Mouse (Mus musculus): Measurements from ENCODE around the gene Omg. TPM values are rescaled to one million over a fixed set of nuclear protein-coding genes. Genes with fewer than 3 reads are reported as not detected.

Omg gene
- polyA plus RNA-seq, 1 experiment, result 137 TPM

DNA sequence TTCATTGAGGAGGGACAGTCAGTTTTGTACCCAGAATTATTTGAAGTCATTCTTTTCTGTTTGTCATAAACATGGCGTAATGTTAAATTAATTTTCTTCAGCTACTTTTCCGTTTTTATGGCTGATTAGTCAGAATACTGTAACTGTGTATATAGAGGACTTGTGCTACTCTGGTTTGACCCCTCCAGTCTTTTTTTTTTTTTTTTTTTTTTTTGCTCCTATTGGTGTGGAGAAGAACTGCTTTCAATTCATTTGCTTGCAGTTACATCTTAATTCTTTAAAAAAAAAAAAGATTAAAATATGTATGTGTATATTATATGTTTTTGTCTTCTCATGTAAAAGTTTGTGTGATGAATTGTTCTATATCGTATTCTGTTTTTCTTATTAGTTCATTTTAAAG, 8.1 kb upstream of the Omg start:
- H3K4me1 ChIP-seq (ENCODE audit: control insufficient read depth, insufficient read depth, low read length), result peaks cover 7% of the 10 kb centered on the region

DNA sequence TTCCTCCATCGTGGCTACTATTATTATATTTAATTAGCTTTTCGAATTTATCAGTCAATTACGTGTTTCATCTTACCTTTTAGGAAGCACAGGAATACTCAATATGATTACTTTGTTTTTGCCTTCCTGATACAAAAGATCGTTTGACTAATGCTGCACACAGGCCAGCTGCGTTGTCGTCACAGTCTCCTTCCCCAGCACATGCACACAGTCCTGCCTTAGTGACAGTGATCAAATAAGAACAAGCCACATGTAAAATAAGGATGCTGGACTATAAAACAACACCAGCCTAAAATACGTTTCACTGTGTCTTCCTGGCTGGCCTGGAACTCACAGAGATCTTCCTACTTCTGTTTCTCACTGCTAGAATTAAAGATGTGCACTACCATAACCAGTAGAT, 622 bp upstream of the Omg start:
- Histone ChIP-seq H3K27me3 (ENCODE audit: control insufficient read depth, insufficient read depth, low read length) (no peaks in the 10 kb centered on the region), H3K27ac (ENCODE audit: insufficient read depth, low read length) (no peak overlapping the region), H3K4me1 (ENCODE audit: control insufficient read depth, insufficient read depth, low read length) (no peaks in the 10 kb centered on the region), H3K4me3 (replicated peaks; ENCODE audit: insufficient read depth, low read depth, low read length) (no peak overlapping the region)
- TF ChIP-seq POLR2A (IDR thresholded peaks at IDR 0.05; ENCODE audit: borderline replicate concordance, insufficient read depth, low read length) (no peak), CTCF (IDR thresholded peaks at IDR 0.05; ENCODE audit: borderline replicate concordance, insufficient read depth, low read depth, low read length) (no peak)
- 78% methylated on average over 7 of the region's 7 CpGs for WGBS
- DNase-seq, result no peak

More for the DNA sequence above, 8.1 kb upstream of the Omg start:
- TF ChIP-seq CTCF (IDR thresholded peaks at IDR 0.05; ENCODE audit: borderline replicate concordance, insufficient read depth, low read depth, low read length) (no peak), POLR2A (IDR thresholded peaks at IDR 0.05; ENCODE audit: borderline replicate concordance, insufficient read depth, low read length) (no peak)
- no peak overlapping the region for H3K27ac ChIP-seq (ENCODE audit: insufficient read depth, low read length)
- WGBS, result 96% methylated on average over 3 of the region's 3 CpGs
- no peak overlapping the region for H3K4me3 ChIP-seq (replicated peaks; ENCODE audit: insufficient read depth, low read depth, low read length)
- no peaks in the 10 kb centered on the region for H3K27me3 ChIP-seq (ENCODE audit: control insufficient read depth, insufficient read depth, low read length)
- no peak for DNase-seq

DNA sequence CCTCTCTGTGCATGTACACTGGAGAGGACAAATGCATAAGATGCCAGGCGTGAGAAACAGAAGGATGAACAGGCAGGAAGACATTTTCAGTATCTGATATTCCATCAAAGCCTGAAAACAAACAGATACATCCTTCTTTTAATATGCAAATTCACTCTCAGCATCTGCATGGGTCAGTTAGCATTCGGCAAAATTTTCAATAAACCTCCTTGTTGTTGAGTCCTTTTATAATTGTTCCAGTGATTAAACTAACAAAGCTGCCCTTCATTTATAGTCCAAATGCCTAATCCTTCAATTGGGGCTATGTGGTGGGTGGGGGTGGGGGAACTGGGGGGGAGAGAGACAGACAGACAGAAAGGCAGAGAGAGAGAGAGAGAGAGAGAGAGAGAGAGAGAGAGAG, 967 bp downstream of the Omg start:
- DNase-seq, result no peak
- H3K27ac ChIP-seq (ENCODE audit: insufficient read depth, low read length), result peak overlapping the region; percentile 27; the same call in 1 of the 2 replicates

DNA sequence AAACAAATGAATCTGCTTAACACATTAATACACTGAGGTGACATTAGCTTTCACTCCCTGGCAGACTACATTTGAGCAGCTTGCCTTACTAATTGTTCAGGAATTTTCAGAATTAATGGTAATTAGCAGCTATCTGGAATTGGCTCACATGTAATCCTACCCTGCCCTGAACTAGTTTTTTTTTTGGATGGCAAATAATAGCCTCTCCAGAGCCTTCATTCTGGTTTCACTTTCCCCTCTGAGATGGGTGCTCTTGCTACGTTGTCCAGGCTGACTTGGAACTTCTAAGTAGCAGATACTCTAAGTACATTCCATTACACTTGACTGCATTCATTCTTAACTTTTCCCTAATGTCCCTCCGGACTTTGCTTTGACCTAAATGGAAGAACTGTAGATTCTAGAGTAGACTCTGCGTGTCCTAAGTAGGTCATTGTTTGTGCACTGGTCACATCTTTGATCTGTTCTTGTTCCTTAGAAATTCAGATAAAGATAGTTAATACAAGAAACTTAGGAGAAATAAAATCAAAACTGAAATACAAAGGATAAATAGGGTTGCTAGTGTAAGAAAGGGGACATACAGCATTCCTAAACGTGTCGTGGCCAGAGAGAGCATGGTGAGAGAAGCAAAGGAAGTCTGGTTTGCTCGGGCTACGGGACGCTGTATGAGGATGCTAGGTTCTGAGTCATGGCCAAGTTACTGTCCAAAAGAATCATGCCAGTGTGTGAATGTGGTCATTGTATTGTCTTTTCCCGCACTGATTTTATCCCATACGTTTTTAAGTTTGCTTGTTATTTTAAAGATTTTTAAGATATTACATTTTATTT, 8.7 kb downstream of the Omg start:
- Histone ChIP-seq H3K4me3 (replicated peaks; ENCODE audit: insufficient read depth, low read depth, low read length) (no peak overlapping the region), H3K27me3 (ENCODE audit: control insufficient read depth, insufficient read depth, low read length) (no peaks in the 10 kb centered on the region), H3K27ac (ENCODE audit: insufficient read depth, low read length) (no peak overlapping the region), H3K4me1 (ENCODE audit: control insufficient read depth, insufficient read depth, low read length) (no peaks in the 10 kb centered on the region)
- WGBS, result 20% methylated on average over 10 of the region's 10 CpGs
- TF ChIP-seq CTCF (IDR thresholded peaks at IDR 0.05; ENCODE audit: borderline replicate concordance, insufficient read depth, low read depth, low read length) (no peak), POLR2A (IDR thresholded peaks at IDR 0.05; ENCODE audit: borderline replicate concordance, insufficient read depth, low read length) (no peak)
- DNase-seq, result peak in 1 of 2 experiments; percentile 29

More for the DNA sequence above, 967 bp downstream of the Omg start:
- 47% methylated on average over 2 of the region's 2 CpGs for WGBS
- Histone ChIP-seq H3K27me3 (ENCODE audit: control insufficient read depth, insufficient read depth, low read length) (no peaks in the 10 kb centered on the region), H3K4me3 (replicated peaks; ENCODE audit: insufficient read depth, low read depth, low read length) (peak overlapping the region; percentile 15), H3K4me1 (ENCODE audit: control insufficient read depth, insufficient read depth, low read length) (no peaks in the 10 kb centered on the region)
- TF ChIP-seq POLR2A (IDR thresholded peaks at IDR 0.05; ENCODE audit: borderline replicate concordance, insufficient read depth, low read length) (no peak), CTCF (IDR thresholded peaks at IDR 0.05; ENCODE audit: borderline replicate concordance, insufficient read depth, low read depth, low read length) (no peak)

DNA sequence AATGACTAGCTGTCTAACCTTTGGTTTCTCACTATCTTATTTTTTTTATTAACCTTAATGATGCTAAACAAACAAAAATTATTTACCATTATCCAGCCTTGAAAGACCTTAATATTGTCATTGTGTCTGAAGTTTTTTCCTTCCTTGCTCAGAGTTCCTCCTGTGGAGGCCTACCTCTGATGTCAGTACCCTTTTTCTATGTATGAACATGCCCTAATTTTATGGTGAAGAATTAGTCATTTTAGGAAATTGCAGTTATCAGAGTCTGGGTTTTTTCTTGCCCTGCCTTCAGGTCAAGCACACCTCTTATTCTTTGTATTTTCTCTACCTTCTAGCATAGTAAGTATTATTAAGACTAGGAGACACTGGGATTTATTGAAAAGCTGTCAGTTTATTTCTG, 19.2 kb downstream of the Omg start:
- no peak overlapping the region for H3K27ac ChIP-seq (ENCODE audit: insufficient read depth, low read length)
- H3K4me1 ChIP-seq (ENCODE audit: control insufficient read depth, insufficient read depth, low read length), result no peaks in the 10 kb centered on the region
- no peak overlapping the region for H3K4me3 ChIP-seq (replicated peaks; ENCODE audit: insufficient read depth, low read depth, low read length)
- no peaks in the 10 kb centered on the region for H3K27me3 ChIP-seq (ENCODE audit: control insufficient read depth, insufficient read depth, low read length)
- no peak for TF ChIP-seq CTCF (IDR thresholded peaks at IDR 0.05; ENCODE audit: borderline replicate concordance, insufficient read depth, low read depth, low read length)
- TF ChIP-seq POLR2A (IDR thresholded peaks at IDR 0.05; ENCODE audit: borderline replicate concordance, insufficient read depth, low read length), result no peak
- DNase-seq, result no peak

DNA sequence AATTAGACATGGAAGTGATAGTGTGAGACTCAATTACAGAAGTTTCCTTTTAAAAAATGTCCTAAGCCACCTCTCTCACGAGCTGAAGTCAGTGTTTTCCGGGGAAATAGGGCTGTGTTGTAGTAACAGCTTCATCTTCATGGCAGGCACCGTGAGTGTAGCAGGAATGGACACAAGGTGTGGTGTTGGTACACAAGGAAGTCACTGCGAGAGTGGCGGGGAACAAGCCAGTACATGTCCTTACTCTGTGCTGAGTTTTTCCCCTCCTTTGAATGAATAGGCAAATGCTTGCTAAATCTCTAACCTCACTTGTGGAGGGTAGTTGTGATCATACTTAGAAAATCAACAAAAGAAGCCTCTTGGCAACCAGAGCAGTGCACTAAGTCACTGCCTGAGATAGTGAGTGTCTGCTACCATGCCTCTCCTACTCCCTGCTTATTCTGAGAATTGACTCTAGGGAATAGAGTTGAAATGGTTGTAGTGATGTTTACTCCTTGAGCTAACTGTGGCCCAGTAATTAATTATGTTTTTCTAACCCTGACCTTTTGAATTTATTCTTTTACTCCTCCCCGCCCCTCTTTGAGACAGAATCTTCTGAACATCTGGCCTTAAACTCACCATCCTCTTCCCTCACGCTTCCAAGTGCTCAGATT, 19.9 kb downstream of the Omg start:
- TF ChIP-seq CTCF (IDR thresholded peaks at IDR 0.05; ENCODE audit: borderline replicate concordance, insufficient read depth, low read depth, low read length) (no peak), POLR2A (IDR thresholded peaks at IDR 0.05; ENCODE audit: borderline replicate concordance, insufficient read depth, low read length) (no peak)
- Histone ChIP-seq H3K4me3 (replicated peaks; ENCODE audit: insufficient read depth, low read depth, low read length) (no peak overlapping the region), H3K27ac (ENCODE audit: insufficient read depth, low read length) (no peak overlapping the region), H3K4me1 (ENCODE audit: control insufficient read depth, insufficient read depth, low read length) (no peaks in the 10 kb centered on the region), H3K27me3 (ENCODE audit: control insufficient read depth, insufficient read depth, low read length) (no peaks in the 10 kb centered on the region)
- WGBS, result 92% methylated on average over 7 of the region's 7 CpGs
- DNase-seq, result no peak

DNA sequence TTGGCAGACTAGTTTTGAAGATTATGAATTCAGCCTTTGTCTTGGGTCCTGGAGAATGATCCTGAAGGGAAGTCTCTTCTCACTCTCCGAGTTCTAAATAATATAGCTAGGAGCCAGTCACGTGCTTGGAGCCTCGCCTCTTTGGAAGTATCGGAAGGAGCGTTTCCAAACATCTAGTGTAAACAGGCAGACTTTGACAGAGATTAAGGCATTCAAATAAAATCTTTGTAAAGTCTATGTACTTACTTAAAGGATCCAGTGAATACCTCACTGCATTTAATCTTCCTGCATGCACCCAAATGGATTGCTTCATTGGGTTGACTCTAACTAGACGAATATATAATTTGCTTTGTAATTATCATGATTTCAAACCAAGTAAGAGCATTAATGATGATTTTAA, 20.5 kb downstream of the Omg start:
- no peak for TF ChIP-seq CTCF (IDR thresholded peaks at IDR 0.05; ENCODE audit: borderline replicate concordance, insufficient read depth, low read depth, low read length)
- TF ChIP-seq POLR2A (IDR thresholded peaks at IDR 0.05; ENCODE audit: borderline replicate concordance, insufficient read depth, low read length), result no peak
- DNase-seq, result no peak
- Histone ChIP-seq H3K27me3 (ENCODE audit: control insufficient read depth, insufficient read depth, low read length) (no peaks in the 10 kb centered on the region), H3K27ac (ENCODE audit: insufficient read depth, low read length) (no peak overlapping the region), H3K4me3 (replicated peaks; ENCODE audit: insufficient read depth, low read depth, low read length) (no peak overlapping the region), H3K4me1 (ENCODE audit: control insufficient read depth, insufficient read depth, low read length) (no peaks in the 10 kb centered on the region)
- 95% methylated on average over 6 of the region's 6 CpGs for WGBS

DNA sequence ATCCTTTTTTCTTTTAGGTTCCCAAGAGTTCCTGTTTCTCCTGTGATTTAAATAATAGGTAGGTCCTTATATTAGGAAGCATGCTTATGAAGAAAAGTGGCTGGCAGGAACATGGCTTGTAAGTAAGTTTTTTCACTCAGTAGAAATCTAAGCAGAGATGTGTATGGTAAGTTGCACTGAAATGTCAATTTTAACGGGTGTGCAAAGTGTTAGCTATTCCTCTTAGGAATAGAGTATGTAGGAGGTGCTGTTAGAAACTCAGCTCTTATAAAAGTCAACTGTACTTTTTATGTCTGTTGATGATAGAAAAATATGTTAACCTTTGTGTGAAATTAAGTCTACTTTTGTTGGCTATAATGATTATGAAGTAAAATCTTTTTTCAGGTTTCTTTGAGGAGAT, 35.8 kb downstream of the Omg start:
- Histone ChIP-seq H3K27me3 (ENCODE audit: control insufficient read depth, insufficient read depth, low read length) (no peaks in the 10 kb centered on the region), H3K4me1 (ENCODE audit: control insufficient read depth, insufficient read depth, low read length) (no peaks in the 10 kb centered on the region), H3K27ac (ENCODE audit: insufficient read depth, low read length) (no peak overlapping the region), H3K4me3 (replicated peaks; ENCODE audit: insufficient read depth, low read depth, low read length) (no peak overlapping the region)
- DNase-seq, result no peak
- TF ChIP-seq CTCF (IDR thresholded peaks at IDR 0.05; ENCODE audit: borderline replicate concordance, insufficient read depth, low read depth, low read length), result no peak
- no peak for TF ChIP-seq POLR2A (IDR thresholded peaks at IDR 0.05; ENCODE audit: borderline replicate concordance, insufficient read depth, low read length)
- WGBS, result 80% methylated on average over 1 of the region's 1 CpGs

Measured in cerebellum, adult 2 months (tissue).